In the genomic region with DNA sequence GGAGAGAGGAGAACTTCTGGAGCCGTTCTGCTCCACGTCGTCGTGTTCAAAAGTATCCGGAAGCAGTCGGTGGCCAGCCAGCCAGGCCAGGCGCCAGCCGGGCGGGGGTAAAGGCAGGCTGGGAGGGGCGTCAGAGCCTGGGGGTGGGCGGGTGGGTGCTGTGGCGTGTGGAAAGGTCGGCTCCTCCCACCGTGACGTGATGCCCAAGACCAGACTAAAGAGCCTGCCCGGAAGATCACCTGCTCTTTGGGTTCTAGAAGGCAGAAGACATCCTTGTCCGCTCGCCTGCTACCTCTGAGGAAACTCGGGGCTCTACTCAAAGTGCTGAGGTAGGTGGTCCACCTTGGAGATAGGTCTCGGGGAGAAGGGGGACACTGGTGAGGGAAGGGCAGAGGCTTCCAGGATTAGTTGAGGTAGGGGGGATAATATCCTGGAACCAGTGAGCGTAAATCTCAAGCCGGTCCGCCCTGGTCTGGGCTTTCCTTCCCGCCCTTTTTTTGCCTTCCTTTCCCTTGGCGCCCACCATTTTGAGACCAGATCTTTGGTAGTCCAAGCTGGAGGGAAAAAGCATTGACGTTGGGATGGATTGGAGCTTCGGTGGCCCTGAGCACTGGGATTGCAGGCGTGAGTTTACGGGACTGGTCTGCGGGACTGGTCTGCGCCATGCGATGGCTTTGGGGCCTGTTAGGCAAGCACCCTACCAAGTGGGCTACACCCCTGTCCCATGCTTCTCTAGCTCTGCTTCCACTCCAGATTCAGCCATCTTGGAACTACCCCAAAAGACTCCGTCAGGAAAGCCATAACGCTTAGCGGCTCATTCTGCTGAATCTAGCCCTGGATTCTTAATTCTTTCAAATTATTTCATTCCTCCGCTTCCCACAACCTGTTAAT, we compare ENCODE assay signal across 8 mouse cellular contexts. TPM values are rescaled to one million over a fixed set of nuclear protein-coding genes. Genes with fewer than 3 reads are reported as not detected.
DNase-seq lines count a peak whose midpoint lies in the region; ATAC-seq lines count a peak whose summit lies in the region.

A gene (plus strand): TSS at position 241 of the 891 bp plus-strand sequence.

- H3K4me3 ChIP-seq in forebrain, embryonic 15.5 days, result no peak within 1 kb of the TSS
- H3K4me3 ChIP-seq in hindbrain, embryonic 12.5 days, result no peak within 1 kb of the TSS

- H3K9ac ChIP-seq in forebrain, embryonic 15.5 days (replicated peaks), result no peak within 1 kb of the TSS
- no peak within 1 kb of the TSS for H3K9ac ChIP-seq in hindbrain, embryonic 12.5 days

- H3K4me1 ChIP-seq in forebrain, embryonic 15.5 days, result no peaks in the 10 kb centered on the region
- no peaks in the 10 kb centered on the region for H3K4me1 ChIP-seq in hindbrain, embryonic 12.5 days

- H3K27me3 ChIP-seq in forebrain, embryonic 15.5 days, result no peaks in the 10 kb centered on the region
- H3K27me3 ChIP-seq in hindbrain, embryonic 12.5 days, result no peaks in the 10 kb centered on the region

- H3K27ac ChIP-seq in forebrain, embryonic 15.5 days (replicated peaks), result no peak within 1 kb of the TSS
- no peak within 1 kb of the TSS for H3K27ac ChIP-seq in hindbrain, embryonic 12.5 days

- H3K36me3 ChIP-seq in forebrain, embryonic 15.5 days, result no peaks in the 10 kb centered on the region
- no peaks in the 10 kb centered on the region for H3K36me3 ChIP-seq in hindbrain, embryonic 12.5 days

- WGBS in forebrain, embryonic 15.5 days, result 96% methylated on average over 36 of the region's 36 CpGs
- WGBS in hindbrain, embryonic 12.5 days, result 95% methylated on average over 36 of the region's 36 CpGs

- no peak for DNase-seq in frontal cortex, adult 2 months (ENCODE audit: extremely low spot score in 1 of 2, low spot score in 1 of 2)
- no peak for DNase-seq in frontal cortex, postnatal 25 days (ENCODE audit: low spot score in 2 of 2)
- DNase-seq in MEL-GATA-1-ER (ENCODE audit: extremely low read depth, low read depth), result peak; percentile 74
- no peak for DNase-seq in spleen, postnatal 14 days (ENCODE audit: low spot score in 2 of 2)
- no peak for DNase-seq in thymus, postnatal 14 days

- H3K4me2 ChIP-seq in forebrain, embryonic 15.5 days (replicated peaks), result no peak within 1 kb of the TSS
- H3K4me2 ChIP-seq in hindbrain, embryonic 12.5 days (replicated peaks), result no peak within 1 kb of the TSS

- ATAC-seq in forebrain, embryonic 15.5 days (replicated peaks), result 0 out of 2 replicates have a peak, but pooled peaks have one; percentile 35
- ATAC-seq in hindbrain, embryonic 12.5 days (ENCODE audit: low FRiP score), result no peak
- ATAC-seq in megakaryocyte-erythroid progenitor cell, adult 5-6 weeks (replicated peaks; ENCODE audit: low FRiP score, low TSS enrichment, poor library complexity, severe bottlenecking), result no peak

- no peaks in the 10 kb centered on the region for H3K9me3 ChIP-seq in forebrain, embryonic 15.5 days
- H3K9me3 ChIP-seq in hindbrain, embryonic 12.5 days (replicated peaks), result 0 out of 2 replicates have a peak, but pooled peaks cover 3% of the 10 kb centered on the region

RNA-seq across cellular contexts. Expression of the gene that starts here (rescaled TPM):
- polyA plus RNA-seq in frontal cortex, adult 2 months (2012; rRNA removed), result 31.3 and 31.4 TPM in 2 replicates
- 21.5 and 22.2 TPM in 2 replicates for polyA plus RNA-seq in forebrain, embryonic 15.5 days (2015; fragmentation: Nextera tagmentation; extraction: Ambion mirVana)
- polyA plus RNA-seq in hindbrain, embryonic 12.5 days (2016; fragmentation: Nextera tagmentation; extraction: Ambion mirVana), result 14.7 and 16.0 TPM in 2 replicates
- 29.8 and 38.0 TPM in 2 replicates for total RNA-seq in megakaryocyte-erythroid progenitor cell, adult 5-6 weeks (2014; fragmentation: Nextera tagmentation)
- 36.1 and 36.3 TPM in 2 replicates for total RNA-seq in megakaryocyte-erythroid progenitor cell, adult 5-6 weeks (2017)
